Mouse (Mus musculus) forebrain, embryonic 13.5 days (tissue): ENCODE measurements at regions not wholly inside any gene's neighbourhood (a gene's known extent, or its start where the extent isn't known, plus 50 kb on each side); places are given as distances from the start of the nearest gene placed in this dataset.

ENCODE experiments used
- ATAC-seq: fragments of 200-750 bp; cut with Nextera tagmentation; 2 replicates; pipeline ENCODE4 v1.8.0; 2017
- H3K27ac ChIP-seq: fragments of 300-500 bp; sonication (generic); 2 replicates; pipeline ENCODE4 v1.5.1; 2015; ENCODE audit warnings: inconsistent platforms, mild to moderate bottlenecking, moderate library complexity
- H3K27me3 ChIP-seq: fragments of 300-500 bp; sonication (generic); 2 replicates; pipeline ENCODE4 v1.6.1; 2015; ENCODE audit warnings: mild to moderate bottlenecking, inconsistent platforms
- H3K36me3 ChIP-seq: fragments of 300-500 bp; sonication (generic); 2 replicates; pipeline ENCODE4 v1.6.1; 2015; ENCODE audit warnings: mild to moderate bottlenecking, inconsistent platforms; ENCODE audit not compliant: poor library complexity, severe bottlenecking
- H3K4me1 ChIP-seq: fragments of 300-500 bp; sonication (generic); 2 replicates; pipeline ENCODE4 v1.6.1; 2015; ENCODE audit warnings: inconsistent platforms
- H3K4me2 ChIP-seq: fragments of 300-500 bp; sonication (generic); 2 replicates; pipeline ENCODE4 v1.6.1; 2015; ENCODE audit warnings: inconsistent platforms, mild to moderate bottlenecking, moderate library complexity
- H3K4me3 ChIP-seq: fragments of 300-500 bp; sonication (generic); 2 replicates; pipeline ENCODE4 v1.5.1; 2015; ENCODE audit warnings: mild to moderate bottlenecking, inconsistent platforms
- H3K9ac ChIP-seq: fragments of 300-500 bp; sonication (generic); 2 replicates; pipeline ENCODE4 v1.6.1; 2015; ENCODE audit warnings: mild to moderate bottlenecking, inconsistent platforms
- H3K9me3 ChIP-seq: fragments of 300-500 bp; sonication (generic); replicated peaks from 2 replicates; pipeline ENCODE4 v1.6.1; 2016; ENCODE audit warnings: inconsistent platforms
- WGBS: fragments of 180-500 bp; shearing (Covaris S2); methylation state at CpG from one replicate; pipeline ENCODE4 v1.1.7; 2015; 5-methylcytosine and 5-hydroxymethylcytosine counted together

DNA sequence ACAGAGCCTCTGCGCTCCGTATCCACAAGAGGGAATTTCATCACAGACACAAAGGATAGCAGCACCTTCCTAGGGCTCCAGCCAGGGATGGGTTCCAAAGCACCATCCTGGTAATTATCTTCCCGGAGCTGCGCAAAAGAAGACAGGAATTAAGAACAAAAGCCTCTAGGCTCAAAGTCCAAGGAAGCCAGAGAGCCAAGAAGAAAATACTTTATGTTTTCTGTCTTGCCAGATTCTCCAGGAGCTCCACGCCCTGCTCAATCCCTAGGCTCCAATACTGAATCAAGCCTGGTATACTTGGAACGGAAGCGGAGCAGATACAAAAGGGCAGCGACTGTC is 54.4 kb downstream of the Irf2bpl start:
- H3K9ac ChIP-seq = peak overlapping the region; percentile 50; the same call in 1 of the 2 replicates
- no peaks in the 10 kb centered on the region for H3K36me3 ChIP-seq
- WGBS = 46% methylated on average over 8 of the region's 8 CpGs
- H3K4me1 ChIP-seq = peaks cover 63% of the 10 kb centered on the region
- ATAC-seq = no peak
- H3K27ac ChIP-seq = peak overlapping the region; percentile 10; the same call in 1 of the 2 replicates
- no peaks in the 10 kb centered on the region for H3K27me3 ChIP-seq
- H3K4me3 ChIP-seq = no peak overlapping the region
- H3K4me2 ChIP-seq = 0 out of 2 replicates have a peak overlapping the region, but pooled peaks have one; percentile 1
- no peaks in the 10 kb centered on the region for H3K9me3 ChIP-seq

- no peaks in the 10 kb centered on the region for H3K9me3 ChIP-seq
- H3K4me1 ChIP-seq = peaks cover 68% of the 10 kb centered on the region
- ATAC-seq = no peak
- no peaks in the 10 kb centered on the region for H3K27me3 ChIP-seq
- H3K4me2 ChIP-seq = peak overlapping the region; percentile 1; the same call in 1 of the 2 replicates
- H3K9ac ChIP-seq = peak overlapping the region; percentile 50; the same call in 1 of the 2 replicates
- peak overlapping the region; percentile 10; the same call in 1 of the 2 replicates for H3K27ac ChIP-seq
- no peak overlapping the region for H3K4me3 ChIP-seq
- WGBS = 57% methylated on average over 16 of the region's 16 CpGs
- no peaks in the 10 kb centered on the region for H3K36me3 ChIP-seq
Measured at GRCm38 (mm10) chr12:86829581-86830246, 54.9 kb downstream of the Irf2bpl start.

GRCm38 (mm10) chr12:86827241-86827606 is 57.4 kb downstream of the Irf2bpl start:
- Histone ChIP-seq H3K27me3 (no peaks in the 10 kb centered on the region), H3K9me3 (no peaks in the 10 kb centered on the region), H3K27ac (peak overlapping the region; percentile 49), H3K9ac (no peak overlapping the region), H3K4me1 (peaks cover 75% of the 10 kb centered on the region), H3K4me2 (no peak overlapping the region), H3K4me3 (no peak overlapping the region), H3K36me3 (no peaks in the 10 kb centered on the region)
- no peak for ATAC-seq
- WGBS = 81% methylated on average over 2 of the region's 2 CpGs

GRCm38 (mm10) chr12:86826420-86827240 is 58.0 kb downstream of the Irf2bpl start:
- Histone ChIP-seq H3K27ac (peak overlapping the region; percentile 49; the same call in 1 of the 2 replicates), H3K27me3 (no peaks in the 10 kb centered on the region), H3K4me1 (peaks cover 75% of the 10 kb centered on the region), H3K4me2 (no peak overlapping the region), H3K36me3 (no peaks in the 10 kb centered on the region), H3K9me3 (no peaks in the 10 kb centered on the region), H3K4me3 (no peak overlapping the region), H3K9ac (no peak overlapping the region)
- no peak for ATAC-seq
- 61% methylated on average over 13 of the region's 13 CpGs for whole genome bisulfite sequencing

- Histone ChIP-seq H3K4me3 (no peak overlapping the region), H3K9ac (no peak overlapping the region), H3K36me3 (no peaks in the 10 kb centered on the region), H3K9me3 (no peaks in the 10 kb centered on the region), H3K4me1 (peaks cover 77% of the 10 kb centered on the region), H3K27me3 (no peaks in the 10 kb centered on the region), H3K4me2 (peak overlapping the region; percentile 51; the same call in 1 of the 2 replicates), H3K27ac (peak overlapping the region; percentile 100)
- WGBS = 38% methylated on average over 6 of the region's 6 CpGs
- ATAC-seq = no peak
Measured at GRCm38 (mm10) chr12:86825584-86826419, 58.8 kb downstream of the Irf2bpl start.

DNA sequence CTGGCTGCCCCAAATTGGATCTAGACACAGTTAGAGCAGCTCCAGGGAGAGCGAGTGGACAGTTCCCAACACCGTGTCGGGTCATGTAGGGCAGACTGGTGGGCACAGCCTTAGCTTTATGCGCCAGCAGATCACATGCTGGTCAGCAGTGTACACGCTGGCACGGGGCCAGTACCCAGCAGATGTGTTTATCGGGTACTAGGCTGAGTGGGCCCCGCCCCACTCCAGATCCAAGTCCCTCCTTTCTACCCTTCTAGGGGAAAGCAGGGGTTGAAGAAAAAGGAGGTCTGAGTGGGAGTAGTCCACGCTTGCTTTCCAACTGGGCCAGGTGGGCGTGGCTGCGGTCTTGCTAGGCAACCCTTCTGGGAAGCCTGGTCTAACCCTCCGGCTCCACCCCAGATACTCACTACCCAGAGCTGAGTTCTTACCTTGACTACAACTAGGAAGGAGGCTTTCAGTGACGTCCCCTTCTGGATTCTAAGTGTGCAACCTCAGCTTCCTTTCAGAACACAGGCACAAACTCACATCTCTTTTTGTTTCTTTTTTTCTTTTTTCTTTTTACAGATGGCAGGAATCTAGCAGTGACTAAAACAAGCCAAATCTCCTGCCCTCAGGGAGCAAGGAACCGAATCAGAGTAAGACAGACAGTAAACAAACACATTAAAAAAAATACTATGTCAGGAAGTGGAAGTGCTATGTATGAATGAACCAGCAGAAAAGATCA is 59.6 kb downstream of the Irf2bpl start:
- Histone ChIP-seq H3K36me3 (no peaks in the 10 kb centered on the region), H3K27me3 (no peaks in the 10 kb centered on the region), H3K4me1 (peaks cover 70% of the 10 kb centered on the region), H3K9me3 (no peaks in the 10 kb centered on the region), H3K4me2 (peak overlapping the region; percentile 51), H3K27ac (peak overlapping the region; percentile 100), H3K9ac (0 out of 2 replicates have a peak overlapping the region, but pooled peaks have one; percentile 45), H3K4me3 (0 out of 2 replicates have a peak overlapping the region, but pooled peaks have one; percentile 3)
- WGBS = under 1% methylated on average over 14 of the region's 14 CpGs
- ATAC-seq = peak; percentile 55

GRCm38 (mm10) chr12:86823855-86824589 is 60.6 kb downstream of the Irf2bpl start:
- peak overlapping the region; percentile 57 for H3K9ac ChIP-seq
- WGBS = under 1% methylated on average over 29 of the region's 29 CpGs
- H3K27me3 ChIP-seq = no peaks in the 10 kb centered on the region
- peak overlapping the region; percentile 100 for H3K27ac ChIP-seq
- peak overlapping the region; percentile 51 for H3K4me2 ChIP-seq
- ATAC-seq = peak; percentile 91
- peaks cover 65% of the 10 kb centered on the region for H3K4me1 ChIP-seq
- H3K4me3 ChIP-seq = peak overlapping the region; percentile 15; the same call in 1 of the 2 replicates
- H3K36me3 ChIP-seq = no peaks in the 10 kb centered on the region
- no peaks in the 10 kb centered on the region for H3K9me3 ChIP-seq

- Histone ChIP-seq H3K9me3 (no peaks in the 10 kb centered on the region), H3K27ac (peak overlapping the region; percentile 100), H3K4me3 (peak overlapping the region; percentile 15; the same call in 1 of the 2 replicates), H3K4me1 (peaks cover 69% of the 10 kb centered on the region), H3K4me2 (peak overlapping the region; percentile 51), H3K36me3 (no peaks in the 10 kb centered on the region), H3K27me3 (no peaks in the 10 kb centered on the region), H3K9ac (peak overlapping the region; percentile 57; the same call in 1 of the 2 replicates)
- no peak for ATAC-seq
- 6% methylated on average over 4 of the region's 4 CpGs for WGBS
Measured at GRCm38 (mm10) chr12:86823488-86823854, 61.1 kb downstream of the Irf2bpl start.

- peak overlapping the region; percentile 80 for H3K27ac ChIP-seq
- WGBS = 47% methylated on average over 6 of the region's 6 CpGs
- H3K4me3 ChIP-seq = no peak overlapping the region
- H3K9me3 ChIP-seq = no peaks in the 10 kb centered on the region
- no peaks in the 10 kb centered on the region for H3K36me3 ChIP-seq
- no peaks in the 10 kb centered on the region for H3K27me3 ChIP-seq
- peaks cover 78% of the 10 kb centered on the region for H3K4me1 ChIP-seq
- H3K9ac ChIP-seq = peak overlapping the region; percentile 3; the same call in 1 of the 2 replicates
- ATAC-seq = no peak
- no peak overlapping the region for H3K4me2 ChIP-seq
Measured at GRCm38 (mm10) chr12:86821183-86821582, 63.4 kb downstream of the Irf2bpl start.

DNA sequence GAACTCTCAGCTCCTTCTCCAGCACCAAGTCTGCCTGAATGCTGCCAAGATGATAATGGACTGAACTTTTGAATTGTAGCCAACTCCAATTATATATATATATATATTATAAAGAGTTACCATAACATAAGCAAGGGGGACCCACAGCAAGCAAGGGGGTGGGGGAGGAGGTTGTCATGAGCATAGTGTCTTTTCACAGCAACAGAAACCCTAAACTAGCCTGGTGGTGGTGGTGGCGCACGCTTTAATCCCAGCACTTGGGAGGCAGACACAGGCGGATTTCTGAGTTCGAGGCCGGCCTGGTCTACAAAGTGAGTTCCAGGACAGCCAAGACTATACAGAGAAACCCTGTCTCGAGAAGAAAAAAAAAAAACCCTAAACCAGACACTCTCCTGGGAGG is 65.0 kb downstream of the Irf2bpl start:
- Histone ChIP-seq H3K36me3 (no peaks in the 10 kb centered on the region), H3K4me3 (no peak overlapping the region), H3K9ac (no peak overlapping the region), H3K9me3 (no peaks in the 10 kb centered on the region), H3K27me3 (no peaks in the 10 kb centered on the region), H3K27ac (no peak overlapping the region), H3K4me2 (no peak overlapping the region), H3K4me1 (peaks cover 79% of the 10 kb centered on the region)
- WGBS = 95% methylated on average over 6 of the region's 6 CpGs
- ATAC-seq = no peak

DNA sequence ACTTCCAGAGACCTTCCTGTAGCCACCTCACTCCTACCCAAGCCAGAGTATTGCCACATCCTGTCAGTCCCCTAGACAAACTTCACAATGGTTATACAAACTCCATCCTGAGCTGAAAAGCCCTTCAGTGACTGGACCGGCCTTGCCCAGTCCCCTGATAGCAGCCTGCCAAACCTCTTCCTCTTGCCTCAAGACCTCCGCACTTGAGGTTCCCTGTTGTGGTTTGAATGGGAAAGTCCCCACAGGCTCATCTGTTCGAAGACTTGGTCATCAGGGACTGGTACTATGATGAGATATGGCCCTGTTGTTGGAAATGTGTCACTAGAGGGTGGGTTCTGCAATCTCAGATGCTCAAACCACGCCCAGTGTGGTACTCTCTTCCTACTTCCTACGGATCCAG is 65.4 kb downstream of the Irf2bpl start:
- Histone ChIP-seq H3K4me2 (no peak overlapping the region), H3K9ac (no peak overlapping the region), H3K9me3 (no peaks in the 10 kb centered on the region), H3K27ac (no peak overlapping the region), H3K4me1 (peaks cover 79% of the 10 kb centered on the region), H3K4me3 (no peak overlapping the region), H3K27me3 (no peaks in the 10 kb centered on the region), H3K36me3 (no peaks in the 10 kb centered on the region)
- WGBS = 92% methylated on average over 5 of the region's 5 CpGs
- no peak for ATAC-seq
